Mouse (Mus musculus): ENCODE results near the gene Aen. TPM values are rescaled to one million over a fixed set of nuclear protein-coding genes. Genes with fewer than 3 reads are reported as not detected.

Gene Aen
- polyA plus RNA-seq, 1 experiment from 2014 or later, result 39.3 TPM

- POLR2A ChIA-PET, result no interaction called here
- TF ChIP-seq CTCF (IDR thresholded peaks at IDR 0.05), result no peak
- in situ Hi-C loops (cut with MboI; ENCODE audit: low pct_unique_long_range_greater_than_20kb), result no loop called here
- ATAC-seq (no peak), DNase-seq (ENCODE audit: low read depth, low spot score) (no peak)
- H3K27me3 ChIP-seq, result peaks cover 42% of the 10 kb centered on the region
- CTCF ChIA-PET, result no interaction called here
Observed at GRCm38 (mm10) chr7:78872366-78872765, 23.3 kb upstream of the Aen start.

GRCm38 (mm10) chr7:78872831-78873230 lies 22.8 kb upstream of the Aen start:
- ATAC-seq, result no peak
- in situ Hi-C loops (cut with MboI; ENCODE audit: low pct_unique_long_range_greater_than_20kb), result no loop called here

GRCm38 (mm10) chr7:78881607-78882468 lies 13.8 kb upstream of the Aen start:
- CTCF ChIA-PET, result interaction anchor here (0.8 to 1.7 kb wide), 4 partner anchors 8 to 89 kb away, joined by 3 to 7 read pairs (median 4); partner anchors contain the start of gene Det1
- in situ Hi-C loops (cut with MboI; ENCODE audit: low pct_unique_long_range_greater_than_20kb), result loop anchor here (25.0 kb wide), 1 partner anchor 1745 kb away; no protein-coding TSS in a partner anchor
- no peak for DNase-seq (ENCODE audit: low read depth, low spot score)
- ATAC-seq, result no peak
- H3K27me3 ChIP-seq, result peaks cover 25% of the 10 kb centered on the region
- no peak for TF ChIP-seq CTCF (IDR thresholded peaks at IDR 0.05)
- POLR2A ChIA-PET, result interaction anchor here (0.8 kb wide), 1 partner anchor 1162 kb away, joined by 3 read pairs; no protein-coding TSS in a partner anchor

More at GRCm38 (mm10) chr7:78872831-78873230, 22.8 kb upstream of the Aen start:
- H3K27me3 ChIP-seq, result peaks cover 41% of the 10 kb centered on the region
- no peak for TF ChIP-seq CTCF (IDR thresholded peaks at IDR 0.05)
- ChIA-PET POLR2A (no interaction called here), CTCF (no interaction called here)
- no peak for DNase-seq (ENCODE audit: low read depth, low spot score)

- POLR2A ChIA-PET, result no interaction called here
- TF ChIP-seq CTCF (IDR thresholded peaks at IDR 0.05), result no peak
- in situ Hi-C loops (cut with MboI; ENCODE audit: low pct_unique_long_range_greater_than_20kb), result loop anchor here (25.0 kb wide), 1 partner anchor 1745 kb away; no protein-coding TSS in a partner anchor
- CTCF ChIA-PET, result no interaction called here
- no peak for DNase-seq (ENCODE audit: low read depth, low spot score)
- peaks cover 27% of the 10 kb centered on the region for H3K27me3 ChIP-seq
- ATAC-seq, result no peak
Observed at GRCm38 (mm10) chr7:78882469-78882837, 13.2 kb upstream of the Aen start.

- in situ Hi-C loops (cut with MboI; ENCODE audit: low pct_unique_long_range_greater_than_20kb), result loop anchor here (25.0 kb wide), 1 partner anchor 1746 kb away; no protein-coding TSS in a partner anchor
- peaks cover 30% of the 10 kb centered on the region for H3K27me3 ChIP-seq
- TF ChIP-seq CTCF (IDR thresholded peaks at IDR 0.05), result no peak
- DNase-seq (ENCODE audit: low read depth, low spot score) (no peak), ATAC-seq (peak; percentile 41)
- ChIA-PET CTCF (no interaction called here), POLR2A (no interaction called here)
Observed at GRCm38 (mm10) chr7:78883016-78883725, 12.5 kb upstream of the Aen start.

GRCm38 (mm10) chr7:78883726-78884060 lies 12.0 kb upstream of the Aen start:
- DNase-seq (ENCODE audit: low read depth, low spot score), result no peak
- H3K27me3 ChIP-seq, result peaks cover 32% of the 10 kb centered on the region
- in situ Hi-C loops (cut with MboI; ENCODE audit: low pct_unique_long_range_greater_than_20kb), result loop anchor here (25.0 kb wide), 1 partner anchor 1746 kb away; no protein-coding TSS in a partner anchor
- CTCF ChIA-PET, result no interaction called here
- ATAC-seq, result no peak
- TF ChIP-seq CTCF (IDR thresholded peaks at IDR 0.05), result no peak
- POLR2A ChIA-PET, result no interaction called here

GRCm38 (mm10) chr7:78884139-78884538 lies 11.5 kb upstream of the Aen start:
- DNase-seq (ENCODE audit: low read depth, low spot score) (no peak), ATAC-seq (no peak)
- peaks cover 32% of the 10 kb centered on the region for H3K27me3 ChIP-seq
- in situ Hi-C loops (cut with MboI; ENCODE audit: low pct_unique_long_range_greater_than_20kb), result loop anchor here (25.0 kb wide), 1 partner anchor 1747 kb away; no protein-coding TSS in a partner anchor
- ChIA-PET POLR2A (no interaction called here), CTCF (no interaction called here)
- TF ChIP-seq CTCF (IDR thresholded peaks at IDR 0.05), result no peak

- TF ChIP-seq CTCF (IDR thresholded peaks at IDR 0.05), result no peak
- POLR2A ChIA-PET, result no interaction called here
- in situ Hi-C loops (cut with MboI; ENCODE audit: low pct_unique_long_range_greater_than_20kb), result loop anchor here (25.0 kb wide), 1 partner anchor 1748 kb away; no protein-coding TSS in a partner anchor
- ATAC-seq (no peak), DNase-seq (ENCODE audit: low read depth, low spot score) (no peak)
- peaks cover 24% of the 10 kb centered on the region for H3K27me3 ChIP-seq
- CTCF ChIA-PET, result no interaction called here
Observed at GRCm38 (mm10) chr7:78885404-78885803, 10.2 kb upstream of the Aen start.

GRCm38 (mm10) chr7:78886496-78886895 lies 9.2 kb upstream of the Aen start:
- H3K27me3 ChIP-seq, result peaks cover 22% of the 10 kb centered on the region
- ATAC-seq (no peak), DNase-seq (ENCODE audit: low read depth, low spot score) (no peak)
- in situ Hi-C loops (cut with MboI; ENCODE audit: low pct_unique_long_range_greater_than_20kb), result loop anchor here (25.0 kb wide), 1 partner anchor 1749 kb away; no protein-coding TSS in a partner anchor
- CTCF ChIA-PET, result interaction anchor here (2.4 kb wide), 1 partner anchor 96 kb away, joined by 8 read pairs; no protein-coding TSS in a partner anchor
- TF ChIP-seq CTCF (IDR thresholded peaks at IDR 0.05), result no peak
- POLR2A ChIA-PET, result no interaction called here

GRCm38 (mm10) chr7:78887431-78887842 lies 8.2 kb upstream of the Aen start:
- no peak for DNase-seq (ENCODE audit: low read depth, low spot score)
- in situ Hi-C loops (cut with MboI; ENCODE audit: low pct_unique_long_range_greater_than_20kb), result loop anchor here (25.0 kb wide), 1 partner anchor 1750 kb away; no protein-coding TSS in a partner anchor

More at GRCm38 (mm10) chr7:78887431-78887842, 8.2 kb upstream of the Aen start:
- POLR2A ChIA-PET, result no interaction called here
- CTCF ChIA-PET, result interaction anchor here (1.0 to 2.4 kb wide), 2 partner anchors 50 to 97 kb away, joined by 3 to 8 read pairs; no protein-coding TSS in a partner anchor
- peaks cover 21% of the 10 kb centered on the region for H3K27me3 ChIP-seq
- no peak for ATAC-seq
- no peak for TF ChIP-seq CTCF (IDR thresholded peaks at IDR 0.05)

All from Patski (cell line).